Mouse (Mus musculus) stomach, embryonic 14.5 days (tissue): Measurements from ENCODE around the gene 1700037C18Rik. TPM values are rescaled to one million over a fixed set of nuclear protein-coding genes. Genes with fewer than 3 reads are reported as not detected.
"Not testable (repeated sequence)": the region's sequence is repeated elsewhere in the genome, so short reads cannot be mapped to it uniquely, and the experiment has no call there.

ENCODE experiments used
- ATAC-seq: fragments of 200-750 bp; cut with Nextera tagmentation; 2 replicates; pipeline ENCODE4 v1.8.0; 2017; ENCODE audit warnings: low read depth, moderate TSS enrichment; ENCODE audit not compliant: insufficient number of reproducible peaks, insufficient read depth, low FRiP score
- H3K27ac ChIP-seq: fragments of 300-500 bp; sonication (generic); 2 replicates; pipeline ENCODE4 v1.5.1; 2014; ENCODE audit warnings: mild to moderate bottlenecking, low read length, moderate library complexity, mixed read lengths
- H3K27me3 ChIP-seq: fragments of 300-500 bp; sonication (generic); 2 replicates; pipeline ENCODE4 v1.6.1; 2014; ENCODE audit warnings: low read length, control low read depth, mixed read lengths; ENCODE audit not compliant: control insufficient read depth, insufficient read depth
- H3K36me3 ChIP-seq: fragments of 300-500 bp; sonication (generic); 2 replicates; pipeline ENCODE4 v1.6.1; 2014; ENCODE audit warnings: mild to moderate bottlenecking, control low read depth, low read length, moderate library complexity, mixed read lengths; ENCODE audit not compliant: control insufficient read depth, insufficient read depth
- H3K4me1 ChIP-seq: fragments of 300-500 bp; sonication (generic); 2 replicates; pipeline ENCODE4 v1.6.1; 2014; ENCODE audit warnings: low read length, control low read depth, mixed read lengths; ENCODE audit not compliant: control insufficient read depth, insufficient read depth
- H3K4me2 ChIP-seq: fragments of 300-500 bp; sonication (generic); replicated peaks from 2 replicates; pipeline ENCODE4 v1.6.1; 2014; ENCODE audit warnings: low read depth, low read length, control low read depth
- H3K4me3 ChIP-seq: fragments of 300-500 bp; sonication (generic); 2 replicates; pipeline ENCODE4 v1.5.1; 2014; ENCODE audit warnings: low read depth, low read length, control low read depth
- H3K9ac ChIP-seq: fragments of 300-500 bp; sonication (generic); replicated peaks from 2 replicates; pipeline ENCODE4 v1.6.1; 2014; ENCODE audit warnings: low read depth, mild to moderate bottlenecking, control low read depth, low read length, moderate library complexity, mixed read lengths
- H3K9me3 ChIP-seq: fragments of 300-500 bp; sonication (generic); 2 replicates; pipeline ENCODE4 v1.6.1; 2016; ENCODE audit warnings: low read depth, low read length, control low read depth; ENCODE audit not compliant: control insufficient read depth
- WGBS: fragments of 180-500 bp; shearing (Covaris S2); extraction: QIAGEN DNeasy Blood & Tissue Kit; methylation state at CpG from one replicate; pipeline ENCODE4 v1.1.7; 2014; 5-methylcytosine and 5-hydroxymethylcytosine counted together
- polyA plus RNA-seq: library from polyadenylated mRNA; unstranded; fragments of >200 nt; fragmentation: Nextera tagmentation; extraction: Ambion mirVana; gene quantifications from 2 replicates; pipeline ENCODE4 v1.2.1, GENCODE M21; 2014

The 1700037C18Rik gene
- polyA plus RNA-seq, 1 experiment from 2014 or later = 6.6 TPM

DNA sequence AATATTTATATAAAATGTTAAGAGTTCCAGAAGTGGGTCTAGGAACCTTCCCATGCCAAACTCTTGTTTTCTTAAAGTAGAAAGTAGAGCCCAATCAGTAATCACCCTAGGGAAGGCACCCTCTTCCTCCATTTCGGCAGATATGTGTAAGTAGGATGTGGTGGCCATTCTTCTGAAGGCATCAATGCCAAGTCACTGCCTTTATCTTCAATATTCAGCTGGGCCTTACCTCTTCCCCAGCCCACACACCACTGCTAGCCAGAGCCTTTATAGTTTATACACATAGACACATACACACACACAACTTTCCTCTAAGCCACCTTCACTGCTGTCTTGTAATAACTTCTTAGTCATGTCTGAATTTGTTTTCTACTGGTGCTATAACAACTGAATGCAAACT, 52.7 kb downstream of the 1700037C18Rik start:
- no peak for ATAC-seq
- H3K4me2 ChIP-seq = no peak overlapping the region
- no peaks in the 10 kb centered on the region for H3K9me3 ChIP-seq
- H3K9ac ChIP-seq = no peak overlapping the region
- no peak overlapping the region for H3K4me3 ChIP-seq
- WGBS = 74% methylated on average over 1 of the region's 1 CpGs
- H3K4me1 ChIP-seq = no peaks in the 10 kb centered on the region
- no peak overlapping the region for H3K27ac ChIP-seq
- no peaks in the 10 kb centered on the region; the same call in 1 of the 2 replicates for H3K36me3 ChIP-seq
- no peaks in the 10 kb centered on the region for H3K27me3 ChIP-seq

DNA sequence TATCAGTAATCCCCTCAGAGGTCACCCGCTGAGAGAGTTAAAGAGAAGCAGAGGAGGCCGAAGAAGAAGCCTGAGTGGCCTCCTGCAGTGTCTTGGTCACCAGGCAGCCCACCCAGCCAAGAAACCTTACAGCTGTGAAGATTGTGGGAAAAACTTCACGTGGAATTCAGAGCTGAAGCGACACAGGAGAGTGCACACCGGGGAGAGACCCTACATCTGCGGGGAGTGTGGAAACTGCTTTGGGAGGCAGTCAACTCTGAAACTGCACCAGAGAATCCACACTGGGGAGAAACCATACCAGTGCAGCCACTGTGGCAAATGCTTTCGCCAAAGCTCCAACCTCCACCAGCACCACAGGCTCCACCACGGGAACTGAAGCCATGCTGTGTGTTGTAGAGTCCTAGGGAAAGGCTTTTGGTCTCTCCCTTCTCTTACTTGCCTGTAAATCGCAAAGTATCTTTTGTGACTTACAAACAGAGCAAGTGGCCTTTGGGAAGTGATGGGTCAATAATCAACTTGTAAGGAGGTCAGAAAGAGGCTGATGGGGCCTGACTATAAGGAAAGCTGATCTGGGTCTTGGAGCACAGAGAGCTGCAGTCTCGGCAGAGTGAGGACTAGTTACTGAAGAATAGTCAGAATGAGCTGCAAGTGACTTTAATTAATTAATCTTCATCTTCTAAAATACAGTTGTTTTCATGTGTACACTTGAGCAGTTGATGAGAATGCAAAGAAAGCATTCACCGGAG, 53.9 kb downstream of the 1700037C18Rik start:
- ATAC-seq = no peak
- Histone ChIP-seq H3K4me2 (no peak overlapping the region), H3K27me3 (no peaks in the 10 kb centered on the region), H3K4me3 (no peak overlapping the region), H3K4me1 (no peaks in the 10 kb centered on the region), H3K36me3 (no peaks in the 10 kb centered on the region), H3K27ac (no peak overlapping the region), H3K9me3 (no peaks in the 10 kb centered on the region), H3K9ac (no peak overlapping the region)
- 75% methylated on average over 11 of the region's 11 CpGs for WGBS

DNA sequence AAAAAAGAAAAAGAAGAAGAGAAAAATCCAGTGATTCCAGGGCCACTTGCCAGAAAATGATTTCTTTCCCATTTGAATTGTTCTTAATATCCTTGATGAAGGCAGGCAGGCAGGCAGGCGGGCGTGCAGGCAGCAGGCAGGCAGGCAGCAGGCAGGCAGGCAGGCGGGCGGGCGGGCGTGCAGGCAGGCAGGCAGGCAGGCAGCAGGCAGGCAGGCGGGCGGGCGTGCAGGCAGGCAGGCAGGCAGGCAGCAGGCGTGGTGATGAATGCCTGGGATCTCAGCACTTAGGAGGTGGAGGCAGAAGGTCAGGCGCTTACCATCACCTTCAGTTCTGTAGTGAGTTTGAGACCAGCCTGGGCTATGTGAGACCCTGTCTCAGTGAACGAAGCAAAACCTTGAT, 55.9 kb downstream of the 1700037C18Rik start:
- Histone ChIP-seq H3K27me3 (no peaks in the 10 kb centered on the region), H3K4me1 (no peaks in the 10 kb centered on the region), H3K9ac (no peak overlapping the region), H3K27ac (no peak overlapping the region), H3K9me3 (no peaks in the 10 kb centered on the region), H3K4me2 (no peak overlapping the region), H3K4me3 (no peak overlapping the region), H3K36me3 (no peaks in the 10 kb centered on the region)
- WGBS = 22% methylated on average over 12 of the region's 12 CpGs
- no peak for ATAC-seq

DNA sequence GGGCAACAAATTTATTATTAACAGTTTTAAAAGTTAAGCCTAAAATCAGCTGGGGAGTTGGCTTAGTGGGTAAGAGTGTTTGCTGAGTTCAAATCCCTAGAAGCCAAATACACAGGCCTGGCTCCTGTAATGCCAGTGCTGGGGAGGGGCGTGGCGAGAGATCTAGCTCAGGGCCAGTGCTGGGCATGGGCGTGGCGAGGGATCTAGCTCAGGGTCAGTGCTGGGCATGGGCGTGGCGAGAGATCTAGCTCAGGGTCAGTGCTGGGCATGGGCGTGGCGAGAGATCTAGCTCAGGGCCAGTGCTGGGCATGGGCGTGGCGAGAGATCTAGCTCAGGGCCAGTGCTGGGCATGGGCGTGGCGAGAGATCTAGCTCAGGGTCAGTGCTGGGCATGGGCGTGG, 57.2 kb downstream of the 1700037C18Rik start:
- not testable (repeated sequence) for H3K9me3 ChIP-seq, ATAC-seq, H3K4me3 ChIP-seq, H3K27me3 ChIP-seq, H3K27ac ChIP-seq, H3K36me3 ChIP-seq, H3K9ac ChIP-seq, H3K4me1 ChIP-seq, H3K4me2 ChIP-seq
- 76% methylated on average over 13 of the region's 13 CpGs for WGBS

DNA sequence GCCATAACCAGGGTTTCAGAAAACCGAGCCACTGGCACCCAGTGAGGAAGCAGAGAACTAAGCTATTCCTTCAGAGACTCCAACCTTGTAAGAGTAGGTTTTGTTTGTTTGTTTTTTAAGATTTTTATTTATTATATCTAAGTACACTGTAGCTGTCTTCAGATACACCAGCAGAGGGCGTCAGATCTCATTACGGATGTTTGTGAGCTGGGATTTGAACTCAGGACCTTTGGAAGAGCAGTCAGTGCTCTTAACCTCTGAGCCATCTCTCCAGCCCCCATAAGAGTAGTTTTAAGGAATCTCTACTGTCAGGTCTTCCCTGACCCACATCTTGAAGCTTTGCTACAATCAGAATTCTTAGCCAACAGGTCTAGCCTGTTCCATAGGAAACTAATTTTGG, 60.1 kb downstream of the 1700037C18Rik start:
- WGBS = 70% methylated on average over 3 of the region's 3 CpGs
- H3K4me3 ChIP-seq = no peak overlapping the region
- no peaks in the 10 kb centered on the region for H3K36me3 ChIP-seq
- H3K27me3 ChIP-seq = no peaks in the 10 kb centered on the region
- H3K27ac ChIP-seq = no peak overlapping the region
- H3K4me1 ChIP-seq = no peaks in the 10 kb centered on the region
- H3K4me2 ChIP-seq = no peak overlapping the region
- H3K9ac ChIP-seq = no peak overlapping the region
- no peak for ATAC-seq
- no peaks in the 10 kb centered on the region for H3K9me3 ChIP-seq

DNA sequence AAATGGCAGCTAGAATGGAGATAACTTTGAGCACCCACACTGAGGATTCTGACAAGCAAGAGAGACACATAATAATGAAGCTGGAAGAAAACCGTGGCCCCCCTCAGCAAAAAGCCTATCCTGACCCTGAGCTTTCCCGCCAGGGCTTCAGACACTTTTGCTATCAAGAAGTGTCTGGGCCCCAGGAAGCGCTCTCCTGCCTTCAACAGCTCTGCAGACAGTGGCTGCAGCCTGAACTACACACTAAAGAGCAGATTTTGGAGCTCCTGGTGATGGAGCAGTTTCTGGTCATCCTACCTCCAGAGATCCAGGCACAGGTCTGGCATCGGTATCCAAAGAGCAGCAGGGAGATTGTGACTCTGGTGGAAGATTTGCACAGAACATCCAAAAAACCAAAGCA, 60.6 kb downstream of the 1700037C18Rik start:
- no peak overlapping the region for H3K27ac ChIP-seq
- WGBS = 70% methylated on average over 4 of the region's 4 CpGs

DNA sequence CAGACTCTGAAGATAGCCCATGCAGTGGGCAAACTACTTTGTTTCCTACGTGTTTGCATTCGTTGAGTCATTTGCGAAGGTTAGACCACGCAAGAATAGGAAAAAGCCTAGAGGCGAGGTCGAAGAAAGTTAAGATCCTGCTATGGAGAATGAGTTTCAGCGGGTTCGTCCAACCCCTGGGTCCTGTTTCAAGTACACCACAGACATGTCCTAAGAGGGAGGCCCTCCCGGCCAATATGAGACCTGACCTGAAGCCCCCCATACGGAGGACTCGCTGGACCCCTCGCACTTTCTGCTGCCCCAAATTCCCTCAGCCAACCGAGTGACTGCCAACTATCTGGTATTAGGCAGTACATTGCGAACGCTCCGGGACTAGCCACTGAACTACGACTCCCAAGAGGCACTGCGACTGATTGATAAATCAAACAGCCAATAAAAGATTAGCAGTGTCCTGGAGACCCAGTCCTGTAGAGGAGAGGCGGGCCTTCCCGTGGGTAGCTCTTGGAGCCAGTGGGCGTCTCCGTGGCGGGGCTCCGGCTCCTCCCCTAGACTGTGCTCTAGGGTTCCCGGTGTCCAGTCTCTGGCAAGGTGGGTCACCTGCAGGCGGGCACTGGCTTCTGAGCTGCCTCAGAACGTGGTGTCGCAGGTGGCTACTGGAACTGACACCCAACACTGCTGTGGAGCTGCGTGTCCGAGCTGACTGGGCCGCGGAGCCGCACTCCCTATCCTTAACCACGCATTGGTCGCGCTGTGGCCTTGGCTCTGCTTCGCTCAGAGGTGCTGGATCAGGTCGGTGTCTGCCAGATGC, 61.6 kb downstream of the 1700037C18Rik start, which contains the start of gene Zfp174:
Gene Zfp174, plus strand, starts transcription at position 558 of the 808 bp plus-strand sequence.
- Histone ChIP-seq H3K4me1 (no peaks in the 10 kb centered on the region), H3K27me3 (no peaks in the 10 kb centered on the region), H3K4me2 (peak within 1 kb of the TSS; percentile 75), H3K36me3 (no peaks in the 10 kb centered on the region), H3K9me3 (no peaks in the 10 kb centered on the region), H3K9ac (peak within 1 kb of the TSS; percentile 57), H3K4me3 (peak within 1 kb of the TSS; percentile 59), H3K27ac (no peak within 1 kb of the TSS)
- WGBS = 3% methylated on average over 38 of the region's 38 CpGs
- ATAC-seq = peak; percentile 100

More for the DNA sequence above, 60.6 kb downstream of the 1700037C18Rik start:
- Histone ChIP-seq H3K9me3 (no peaks in the 10 kb centered on the region), H3K36me3 (no peaks in the 10 kb centered on the region), H3K27me3 (no peaks in the 10 kb centered on the region), H3K4me1 (no peaks in the 10 kb centered on the region), H3K4me3 (peak overlapping the region; percentile 59), H3K4me2 (peak overlapping the region; percentile 75), H3K9ac (0 out of 2 replicates have a peak overlapping the region, but pooled peaks have one; percentile 57)
- no peak for ATAC-seq
